Mouse (Mus musculus) heart, postnatal 0 days (tissue): ENCODE data around the gene Lamb1. TPM values are rescaled to one million over a fixed set of nuclear protein-coding genes. Genes with fewer than 3 reads are reported as not detected.

Experiments
- ATAC-seq: fragments of 200-750 bp; cut with Nextera tagmentation; 2 replicates; pipeline ENCODE4 v1.8.0; 2017; ENCODE audit warnings: low read depth, moderate number of reproducible peaks, moderate library complexity; ENCODE audit not compliant: insufficient read depth
- DNase-seq: peaks from one replicate; pipeline ENCODE4 v3.0.0-alpha.2; 2016; ENCODE audit warnings: low spot score
- H3K27ac ChIP-seq: fragments of 300-500 bp; sonication (generic); 2 replicates; pipeline ENCODE4 v1.5.1; 2014; ENCODE audit warnings: low read depth, mild to moderate bottlenecking
- H3K27me3 ChIP-seq: fragments of 300-500 bp; sonication (generic); 2 replicates; pipeline ENCODE4 v1.6.1; 2014; ENCODE audit warnings: low read length, mixed read lengths; ENCODE audit not compliant: control insufficient read depth, insufficient read depth
- H3K36me3 ChIP-seq: fragments of 300-500 bp; sonication (generic); replicated peaks from 2 replicates; pipeline ENCODE4 v1.6.1; 2014; ENCODE audit warnings: low read length, mixed read lengths; ENCODE audit not compliant: control insufficient read depth, insufficient read depth
- H3K4me1 ChIP-seq: fragments of 300-500 bp; sonication (generic); 2 replicates; pipeline ENCODE4 v1.6.1; 2014; ENCODE audit warnings: antibody characterized with exemption; ENCODE audit not compliant: control insufficient read depth, insufficient read depth
- H3K4me2 ChIP-seq: fragments of 300-500 bp; sonication (generic); 2 replicates; pipeline ENCODE4 v1.6.1; 2014; ENCODE audit warnings: low read depth, mild to moderate bottlenecking, low read length, moderate library complexity
- H3K4me3 ChIP-seq: fragments of 300-500 bp; sonication (generic); 2 replicates; pipeline ENCODE4 v1.5.1; 2014; ENCODE audit warnings: low read depth, low read length
- H3K9ac ChIP-seq: fragments of 300-500 bp; sonication (generic); replicated peaks from 2 replicates; pipeline ENCODE4 v1.6.1; 2014; ENCODE audit warnings: low read depth, low read length, mixed read lengths
- H3K9me3 ChIP-seq: fragments of 300-500 bp; sonication (generic); replicated peaks from 2 replicates; pipeline ENCODE4 v1.6.1; 2016; ENCODE audit warnings: low read length; ENCODE audit not compliant: control insufficient read depth
- CTCF ChIP-seq: IDR thresholded peaks from 2 replicates; pipeline ENCODE4 v1.5.1; 2016; ENCODE audit warnings: antibody characterized with exemption, control low read depth, low read depth
- EP300 ChIP-seq: IDR thresholded peaks from 2 replicates; pipeline ENCODE4 v1.6.1; 2016; ENCODE audit warnings: antibody characterized with exemption, low read depth
- WGBS: fragments of 180-500 bp; shearing (Covaris S2); extraction: QIAGEN DNeasy Blood & Tissue Kit; methylation state at CpG from one replicate; pipeline ENCODE4 v1.1.7; 2014; 5-methylcytosine and 5-hydroxymethylcytosine counted together
- polyA plus RNA-seq: library from polyadenylated mRNA; unstranded; fragments of >200 nt; fragmentation: Nextera tagmentation; extraction: Ambion mirVana; gene quantifications from 2 replicates; pipeline ENCODE4 v1.2.1, GENCODE M21; 2015
- total RNA-seq: library from RNA; depleted of rRNA; stranded (reverse); fragments of >200 nt; gene quantifications from 2 replicates; pipeline ENCODE4 v1.2.3, GENCODE M21; 2014; ENCODE audit warnings: low replicate concordance

Gene Lamb1
- total and polyA plus RNA-seq, 2 experiments from 2014 or later = 60.8 to 189 TPM

DNA sequence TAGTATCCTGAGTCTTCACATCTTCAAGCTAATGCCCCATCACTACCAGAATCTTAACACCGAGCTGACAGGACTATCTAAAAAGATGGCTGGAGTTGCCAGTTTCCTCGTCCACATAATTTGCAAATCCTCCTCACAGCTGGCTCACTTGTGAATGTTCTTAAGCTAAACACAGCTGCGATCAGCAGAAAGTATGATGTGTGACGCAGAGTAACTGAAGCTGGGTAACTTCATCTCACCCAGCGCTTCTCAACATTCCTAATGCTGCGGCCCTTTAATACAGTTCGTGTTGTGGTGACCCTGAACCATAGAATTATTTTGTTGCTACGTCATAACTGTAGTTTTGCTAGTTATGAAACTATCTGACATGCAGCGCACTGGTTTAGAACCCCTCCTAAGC, 62.1 kb downstream of the Lamb1 start:
- H3K27me3 ChIP-seq = no peaks in the 10 kb centered on the region
- DNase-seq = no peak
- H3K4me2 ChIP-seq = no peak overlapping the region
- no peak for ATAC-seq
- TF ChIP-seq EP300 (no peak), CTCF (no peak)
- peaks cover 95% of the 10 kb centered on the region for H3K36me3 ChIP-seq
- 88% methylated on average over 9 of the region's 9 CpGs for WGBS
- H3K9me3 ChIP-seq = no peaks in the 10 kb centered on the region
- no peak overlapping the region for H3K9ac ChIP-seq
- H3K27ac ChIP-seq = no peak overlapping the region
- H3K4me3 ChIP-seq = no peak overlapping the region
- no peaks in the 10 kb centered on the region for H3K4me1 ChIP-seq

DNA sequence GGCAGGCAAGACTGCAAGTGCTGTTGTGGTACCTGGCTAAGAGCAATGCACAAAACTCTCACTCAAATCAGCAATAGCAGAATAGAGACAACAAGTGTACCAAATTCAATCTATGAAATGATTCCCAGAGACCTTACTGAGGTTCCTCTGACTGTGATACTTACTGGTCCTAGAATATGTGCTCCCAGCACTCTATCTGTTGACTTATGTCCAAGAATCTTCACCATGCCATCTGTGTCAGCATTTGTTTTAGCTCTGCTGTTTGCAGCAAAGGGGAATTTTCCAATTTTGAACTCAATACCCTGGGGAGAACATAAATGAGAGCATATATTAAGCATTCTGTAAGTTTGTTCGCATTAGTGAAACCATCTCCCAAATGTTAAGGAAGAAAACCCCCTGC, 68.2 kb downstream of the Lamb1 start:
- Histone ChIP-seq H3K4me3 (no peak overlapping the region), H3K4me2 (no peak overlapping the region), H3K27ac (no peak overlapping the region), H3K27me3 (no peaks in the 10 kb centered on the region), H3K9ac (no peak overlapping the region), H3K4me1 (no peaks in the 10 kb centered on the region), H3K36me3 (peaks cover 86% of the 10 kb centered on the region), H3K9me3 (no peaks in the 10 kb centered on the region)
- no peak for TF ChIP-seq EP300
- no peak for TF ChIP-seq CTCF
- WGBS = 92% methylated on average over 1 of the region's 1 CpGs
- ATAC-seq (no peak), DNase-seq (no peak)

DNA sequence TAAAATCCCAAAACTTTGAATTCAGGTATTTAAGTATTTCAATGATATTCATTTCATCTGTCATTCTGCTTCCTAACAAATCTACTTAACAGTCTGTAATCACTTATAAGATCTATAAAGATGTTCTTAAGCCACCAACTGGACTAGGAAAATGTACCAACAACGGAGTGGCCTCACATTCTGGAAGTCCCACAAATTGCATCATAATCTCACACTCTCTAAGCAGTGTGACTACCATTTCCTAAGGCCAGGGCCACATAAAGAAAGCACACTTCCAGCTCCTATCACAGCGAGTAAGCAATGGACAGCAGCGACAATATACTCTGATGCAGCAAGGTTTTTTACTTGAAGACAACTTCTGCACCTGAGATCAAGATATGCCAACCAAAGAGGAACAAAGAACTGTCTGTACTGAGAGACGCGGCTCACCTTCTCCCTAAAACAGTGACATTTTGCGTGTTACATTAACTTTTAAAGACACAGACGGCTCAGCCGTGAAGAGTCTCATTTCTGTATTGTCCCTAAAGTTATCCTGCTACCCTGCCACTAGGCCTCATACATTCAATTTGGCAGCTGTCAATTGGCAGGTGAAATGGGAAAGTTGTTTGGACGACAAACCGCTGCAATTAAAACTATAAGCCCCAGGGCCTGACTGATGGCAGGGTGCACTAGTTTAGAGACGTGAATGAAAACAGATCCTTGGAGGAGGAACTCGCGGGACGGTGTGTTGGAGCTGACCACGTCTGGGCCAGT, 85.3 kb downstream of the Lamb1 start:
- H3K4me3 ChIP-seq = peak overlapping the region; percentile 88
- peak overlapping the region; percentile 97 for H3K9ac ChIP-seq
- DNase-seq = no peak
- H3K36me3 ChIP-seq = peaks cover 25% of the 10 kb centered on the region
- no peak for TF ChIP-seq EP300
- no peak for TF ChIP-seq CTCF
- H3K27me3 ChIP-seq = no peaks in the 10 kb centered on the region
- H3K27ac ChIP-seq = peak overlapping the region; percentile 94
- H3K4me2 ChIP-seq = peak overlapping the region; percentile 86
- WGBS = 19% methylated on average over 15 of the region's 15 CpGs
- 0 out of 2 replicates have a peak, but pooled peaks have one; percentile 7 for ATAC-seq
- peaks cover 5% of the 10 kb centered on the region; the same call in 1 of the 2 replicates for H3K4me1 ChIP-seq
- H3K9me3 ChIP-seq = no peaks in the 10 kb centered on the region

DNA sequence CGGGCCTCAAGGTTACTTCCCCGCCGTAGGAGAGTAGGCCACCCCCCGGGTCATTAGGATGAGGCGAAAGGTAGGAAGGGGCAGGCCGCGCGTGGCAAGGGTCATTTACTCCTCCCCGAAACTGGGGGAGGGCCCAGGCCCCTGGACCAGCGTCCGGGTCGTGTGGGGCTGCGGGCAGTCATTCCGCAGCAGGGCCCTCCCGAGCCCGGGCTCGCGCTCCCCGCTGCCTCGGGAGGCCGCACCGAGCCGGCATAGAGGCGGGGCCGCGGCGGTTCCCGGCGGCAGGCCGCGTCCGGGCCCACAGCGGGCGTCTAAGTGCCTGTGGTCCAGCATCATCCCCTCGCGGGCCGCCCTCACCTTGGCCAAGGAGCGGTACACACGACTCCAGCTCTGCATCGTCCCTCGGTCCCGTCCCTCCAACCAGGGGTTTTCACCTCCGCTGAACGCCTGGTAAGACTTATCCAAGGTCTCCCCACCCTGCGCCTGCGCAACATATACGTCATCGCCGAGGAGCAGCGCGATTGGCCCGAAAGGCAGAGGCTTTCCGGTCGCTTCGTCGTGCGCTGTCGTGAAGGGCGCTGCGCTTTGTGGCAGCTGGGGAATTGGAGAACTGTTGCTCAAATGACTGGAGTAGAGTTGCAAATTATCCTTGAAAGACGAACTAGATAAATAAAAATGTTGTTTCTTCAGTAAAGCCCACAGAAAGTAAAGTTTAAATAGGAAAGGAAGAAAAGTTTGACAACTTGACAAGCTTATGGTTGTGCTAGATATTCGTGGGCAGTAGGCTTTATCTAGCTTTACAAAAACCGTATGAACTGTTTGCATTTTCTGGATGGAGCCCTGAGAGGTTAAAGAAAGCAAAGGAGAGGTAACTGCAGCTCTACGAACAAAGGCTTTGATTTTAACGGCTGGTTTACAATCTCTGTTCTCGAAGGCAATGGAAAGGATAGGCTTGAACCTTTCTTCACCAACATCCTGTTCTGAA, 86.2 kb downstream of the Lamb1 start, which contains the start of gene Dld:
TSS of gene Dld (minus strand) at position 510 of the 985 bp plus-strand sequence.
- peak within 1 kb of the TSS; percentile 94 for H3K27ac ChIP-seq
- ATAC-seq (peak; percentile 99), DNase-seq (peak; percentile 96)
- H3K9me3 ChIP-seq = peaks cover 4% of the 10 kb centered on the region; the same call in 1 of the 2 replicates
- no peak for TF ChIP-seq EP300
- no peak for TF ChIP-seq CTCF
- peak within 1 kb of the TSS; percentile 88 for H3K4me3 ChIP-seq
- H3K4me2 ChIP-seq = peak within 1 kb of the TSS; percentile 86
- H3K36me3 ChIP-seq = peaks cover 25% of the 10 kb centered on the region
- 7% methylated on average over 53 of the region's 66 CpGs for WGBS
- peak within 1 kb of the TSS; percentile 97 for H3K9ac ChIP-seq
- no peaks in the 10 kb centered on the region for H3K27me3 ChIP-seq
- peaks cover 5% of the 10 kb centered on the region; the same call in 1 of the 2 replicates for H3K4me1 ChIP-seq

DNA sequence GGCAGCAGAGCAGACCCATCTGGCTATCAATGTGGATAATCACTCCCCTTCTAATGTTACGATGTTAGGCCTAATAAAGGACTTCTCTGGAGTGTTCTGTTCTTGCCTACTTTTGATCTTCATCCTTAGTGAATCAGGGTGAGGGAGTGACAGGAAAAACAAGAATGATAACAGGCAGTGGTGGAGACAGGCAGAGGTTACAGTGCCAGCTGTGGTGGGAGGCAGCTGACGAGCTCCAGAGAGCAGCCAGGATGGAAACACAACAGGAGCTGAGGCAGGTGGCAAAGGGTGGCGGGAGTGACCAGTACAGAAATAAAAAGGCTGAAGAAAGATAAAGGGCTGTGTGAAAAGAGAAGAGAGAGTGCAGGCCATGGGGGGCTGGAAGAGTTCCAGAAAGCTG, 101.4 kb downstream of the Lamb1 start:
- DNase-seq (peak; percentile 37), ATAC-seq (peak; percentile 62)
- TF ChIP-seq CTCF = no peak
- TF ChIP-seq EP300 = no peak
- no peaks in the 10 kb centered on the region for H3K9me3 ChIP-seq
- no peaks in the 10 kb centered on the region; the same call in 1 of the 2 replicates for H3K4me1 ChIP-seq
- H3K4me2 ChIP-seq = no peak overlapping the region
- no peaks in the 10 kb centered on the region for H3K36me3 ChIP-seq
- 19% methylated on average over 3 of the region's 3 CpGs for WGBS
- no peak overlapping the region for H3K4me3 ChIP-seq
- H3K27ac ChIP-seq = peak overlapping the region; percentile 21; the same call in 1 of the 2 replicates
- H3K27me3 ChIP-seq = no peaks in the 10 kb centered on the region
- no peak overlapping the region for H3K9ac ChIP-seq
